11 mouse cellular contexts compared by ENCODE assay signal in the genomic region with DNA sequence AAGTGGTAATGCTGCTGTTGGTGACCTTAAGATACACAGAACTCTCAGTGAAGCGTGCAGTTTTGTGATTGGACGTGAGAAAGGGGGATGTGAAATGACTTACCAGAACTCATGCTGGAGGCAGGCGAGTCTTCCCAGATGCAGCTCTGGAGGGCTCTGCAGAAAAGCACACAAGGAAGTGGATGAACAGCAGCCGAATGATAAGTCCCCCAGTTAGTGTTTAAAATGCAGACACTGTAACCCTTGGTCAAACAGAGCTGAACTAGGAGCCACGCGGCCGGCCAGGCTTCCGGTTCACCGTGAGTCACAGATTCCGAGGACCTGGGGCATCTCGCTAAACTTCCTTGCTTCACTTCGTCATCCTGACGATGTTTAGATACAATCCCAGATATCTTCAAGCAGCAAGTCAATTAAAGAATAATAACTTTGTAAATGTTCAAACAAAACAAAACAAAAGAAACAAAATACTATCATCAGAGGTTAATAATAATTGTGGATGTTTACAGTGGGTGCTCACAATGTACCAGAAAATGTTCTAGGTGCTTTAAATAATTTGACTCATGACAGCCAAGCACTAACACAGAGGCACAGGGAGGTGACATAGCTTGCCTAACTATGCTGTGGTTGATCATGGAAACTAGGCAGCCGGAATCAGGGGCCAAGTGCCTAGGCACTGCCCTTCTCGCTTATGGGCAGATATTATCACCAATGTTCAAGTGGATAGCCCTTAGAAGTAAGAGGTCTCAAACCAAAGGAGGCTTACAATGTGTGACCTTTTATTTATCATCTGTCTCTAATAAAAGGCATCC.
DNase-seq lines count a peak whose midpoint lies in the region; ATAC-seq lines count a peak whose summit lies in the region.
"Had no signal": no experiment of that assay in that cellular context is flagged by ENCODE, and none has a peak within 500 bp of the region (broad histone marks: within the 10 kb centered on the region; RNA-seq: fewer than 3 reads in every experiment).

No protein-coding gene starts in this region.

- H3K27ac ChIP-seq in brown adipose tissue, adult 24 weeks (replicated peaks; ENCODE audit: low read depth, low read length), result peak overlapping the region; percentile 81
- H3K27ac ChIP-seq in kidney, embryonic 16.5 days (ENCODE audit: low read length), result peak overlapping the region; percentile 62
- no peak overlapping the region for H3K27ac ChIP-seq in midbrain, embryonic 16.5 days (ENCODE audit: low read length)

- peak overlapping the region; percentile 2; the same call in 1 of the 2 replicates for H3K9ac ChIP-seq in kidney, embryonic 16.5 days (replicated peaks; ENCODE audit: low read length)
- no peak overlapping the region for H3K9ac ChIP-seq in midbrain, embryonic 16.5 days (ENCODE audit: low read depth, low read length)

- H3K27me3 ChIP-seq in kidney, embryonic 16.5 days (ENCODE audit: insufficient read depth, low read length), result no peaks in the 10 kb centered on the region
- H3K27me3 ChIP-seq in midbrain, embryonic 16.5 days (ENCODE audit: control insufficient read depth, insufficient read depth, low read depth, low read length), result no peaks in the 10 kb centered on the region

- H3K4me1 ChIP-seq in brown adipose tissue, adult 24 weeks (ENCODE audit: control insufficient read depth, insufficient read depth, insufficient read length, low read length), result peaks cover 55% of the 10 kb centered on the region
- H3K4me1 ChIP-seq in kidney, embryonic 16.5 days (ENCODE audit: insufficient read depth, low read length), result peaks cover 53% of the 10 kb centered on the region
- no peaks in the 10 kb centered on the region for H3K4me1 ChIP-seq in midbrain, embryonic 16.5 days (ENCODE audit: control insufficient read depth, insufficient read depth, low read length)

- H3K4me3 ChIP-seq in brown adipose tissue, adult 24 weeks (ENCODE audit: insufficient read depth, low read depth, low read length), result no peak overlapping the region
- no peak overlapping the region for H3K4me3 ChIP-seq in kidney, embryonic 16.5 days (ENCODE audit: low read length)
- no peak overlapping the region for H3K4me3 ChIP-seq in midbrain, embryonic 16.5 days (ENCODE audit: low read depth, low read length)

- peak; percentile 59 to 60 for DNase-seq in heart, adult 18-20 months
- no peak for DNase-seq in heart, postnatal 25 days (ENCODE audit: low spot score)
- DNase-seq in left cerebral cortex, postnatal 4 days, result no peak
- no peak for DNase-seq in cerebellum, adult 11 months

- no peaks in the 10 kb centered on the region for H3K36me3 ChIP-seq in kidney, embryonic 16.5 days (ENCODE audit: insufficient read depth, low read length)
- H3K36me3 ChIP-seq in midbrain, embryonic 16.5 days (ENCODE audit: control insufficient read depth, insufficient read depth, low read length), result no peaks in the 10 kb centered on the region; the same call in 1 of the 2 replicates

- ATAC-seq in kidney, embryonic 16.5 days (ENCODE audit: low FRiP score, low TSS enrichment), result 0 out of 2 replicates have a peak, but pooled peaks have one; percentile 14
- ATAC-seq in megakaryocyte, adult 5-6 weeks (ENCODE audit: poor library complexity, severe bottlenecking), result peak; percentile 32
- no peak for ATAC-seq in midbrain, embryonic 16.5 days
- ATAC-seq: CD4-positive, CD25-positive, alpha-beta regulatory T cell, adult 4 months; forebrain, embryonic 16.5 days; hindbrain, embryonic 16.5 days had no signal

- H3K4me2 ChIP-seq in kidney, embryonic 16.5 days (replicated peaks; ENCODE audit: low read depth, low read length), result peak overlapping the region; percentile 24; the same call in 1 of the 2 replicates
- no peak overlapping the region for H3K4me2 ChIP-seq in midbrain, embryonic 16.5 days (ENCODE audit: low read length)

- H3K9me3 ChIP-seq in kidney, embryonic 16.5 days (ENCODE audit: low read length), result no peaks in the 10 kb centered on the region
- H3K9me3 ChIP-seq in midbrain, embryonic 16.5 days (replicated peaks; ENCODE audit: control insufficient read depth, low read length, poor library complexity, severe bottlenecking), result no peaks in the 10 kb centered on the region

- 47% methylated on average over 15 of the region's 15 CpGs for WGBS in kidney, embryonic 16.5 days
- WGBS in midbrain, embryonic 16.5 days, result 81% methylated on average over 15 of the region's 15 CpGs

- intact Hi-C loops in heart, postnatal 25 days (cut with DNase I), result no loop called here
- intact Hi-C loops in left cerebral cortex, postnatal 4 days (cut with DNase I), result no loop called here

Comparison
In these comparisons a context has a peak if more than half of its experiments do, and no peak if none do; other contexts are left out.
1. DNase-seq: peak in heart, adult 18-20 months (2 of 2); none in heart, postnatal 25 days (single experiment), left cerebral cortex, postnatal 4 days (single experiment) and cerebellum, adult 11 months (single experiment).